Mouse (Mus musculus): Measurements from ENCODE around the gene Ces2a. TPM values are rescaled to one million over a fixed set of nuclear protein-coding genes. Genes with fewer than 3 reads are reported as not detected.

Ces2a gene
- not detected in 2 replicates for polyA plus RNA-seq (2021; fragmentation: Nextera tagmentation)
- long read RNA-seq, experiment 1: 0 reads
- long read RNA-seq, experiment 2: 0 reads

DNA sequence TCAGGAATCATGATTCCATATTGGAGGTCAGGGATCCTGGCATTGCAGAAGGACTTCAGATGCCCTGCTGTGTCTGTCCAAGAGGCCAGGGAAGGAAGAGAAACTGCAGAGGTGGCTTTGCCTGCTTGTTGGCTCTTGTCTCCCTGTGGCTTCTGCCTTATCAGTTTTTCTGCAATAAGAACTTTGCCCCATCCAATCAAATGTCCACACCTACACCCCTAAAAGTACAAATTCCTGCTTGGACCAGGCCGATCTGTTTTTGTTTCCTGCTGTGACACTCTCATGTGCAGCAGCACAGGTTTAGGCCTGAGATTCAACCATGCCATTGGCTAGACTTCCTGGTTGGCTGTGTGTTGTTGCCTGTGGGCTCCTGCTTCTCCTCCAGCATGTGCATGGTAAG, at the start of gene Ces2a:
TSS of gene Ces2a (plus strand) at position 251 of the 400 bp plus-strand sequence.

Small RNA genes within 50 kb of the gene (microRNA-seq; reads per million reads assigned to microRNA genes)
- gene Gm44328: not detected

Other genes with a start within 250 kb of the Ces2a start
- 0.13 and 0.15 TPM in 2 replicates for gene Terb1, start 224.1 kb upstream of the Ces2a start, polyA plus RNA-seq (2021; fragmentation: Nextera tagmentation)
- 72.0 and 72.3 TPM in 2 replicates for gene Nae1, start 199.4 kb upstream of the Ces2a start, polyA plus RNA-seq (2021; fragmentation: Nextera tagmentation)
- 22.2 and 25.6 TPM in 2 replicates for gene Car7, start 199.3 kb upstream of the Ces2a start, polyA plus RNA-seq (2021; fragmentation: Nextera tagmentation)
- gene Pdp2, start 142.6 kb upstream of the Ces2a start, polyA plus RNA-seq (2021; fragmentation: Nextera tagmentation): 6.6 and 11.4 TPM in 2 replicates
- gene Cdh16, start 109.6 kb upstream of the Ces2a start, polyA plus RNA-seq (2021; fragmentation: Nextera tagmentation): not detected in 2 replicates
- gene Rrad, start 102.7 kb upstream of the Ces2a start, polyA plus RNA-seq (2021; fragmentation: Nextera tagmentation): 0.95 and 0.98 TPM in 2 replicates
- 92.2 and 95.5 TPM in 2 replicates for gene Ciao2b, start 92.0 kb upstream of the Ces2a start, polyA plus RNA-seq (2021; fragmentation: Nextera tagmentation)
- gene Ces2b, start 97.6 kb downstream of the Ces2a start, polyA plus RNA-seq (2021; fragmentation: Nextera tagmentation): not detected in 2 replicates
- gene Ces2c, start 113.1 kb downstream of the Ces2a start, polyA plus RNA-seq (2021; fragmentation: Nextera tagmentation): not detected in 2 replicates
- not detected in 2 replicates for gene Ces2e, start 192.3 kb downstream of the Ces2a start, polyA plus RNA-seq (2021; fragmentation: Nextera tagmentation)
- gene Ces2f, start 213.4 kb downstream of the Ces2a start, polyA plus RNA-seq (2021; fragmentation: Nextera tagmentation): not detected in 2 replicates
- gene Ces2g, start 227.7 kb downstream of the Ces2a start, polyA plus RNA-seq (2021; fragmentation: Nextera tagmentation): 0.10 and 0.18 TPM in 2 replicates

All from layer of hippocampus, adult 6 months (tissue).